Mouse (Mus musculus) embryonic fibroblast, embryonic 13.5 days (primary cell): ENCODE results near the gene Hspg2. TPM values are rescaled to one million over a fixed set of nuclear protein-coding genes. Genes with fewer than 3 reads are reported as not detected.

Experiments
- H3K27ac ChIP-seq: 2 replicates; pipeline ENCODE4 v1.5.1; 2012; ENCODE audit warnings: low read length, control low read depth, inconsistent platforms; ENCODE audit not compliant: insufficient read depth
- H3K4me1 ChIP-seq: 2 replicates; pipeline ENCODE4 v1.6.1; 2011; ENCODE audit warnings: low read length; ENCODE audit not compliant: control insufficient read depth, insufficient read depth
- H3K4me3 ChIP-seq: 2 replicates; pipeline ENCODE4 v1.5.1; 2011; ENCODE audit warnings: mild to moderate bottlenecking, control low read depth, low read length; ENCODE audit not compliant: insufficient read depth
- CTCF ChIP-seq: IDR thresholded peaks from 2 replicates; pipeline ENCODE4 v1.5.1; 2011; ENCODE audit warnings: mild to moderate bottlenecking, control low read depth, low read length, moderate library complexity, borderline replicate concordance; ENCODE audit not compliant: insufficient read depth
- POLR2A ChIP-seq: IDR thresholded peaks from 2 replicates; pipeline ENCODE4 v1.6.1; 2011; ENCODE audit warnings: low read depth, mild to moderate bottlenecking, control low read depth, low read length, moderate library complexity
- polyA plus RNA-seq: library from polyadenylated mRNA; stranded (reverse); fragments of >200 nt; gene quantifications from 2 replicates; pipeline ENCODE4 v1.2.4, GENCODE M21; 2011; ENCODE audit warnings: low read depth; ENCODE audit not compliant: missing spikeins, insufficient read length

Hspg2 gene
- polyA plus RNA-seq, 1 experiment = 271 TPM

GRCm38 (mm10) chr4:137498882-137499583 is 30.5 kb downstream of the Hspg2 start:
- Histone ChIP-seq H3K4me3 (no peak overlapping the region), H3K4me1 (peaks cover 56% of the 10 kb centered on the region), H3K27ac (peak overlapping the region; percentile 92)
- no peak for TF ChIP-seq POLR2A
- TF ChIP-seq CTCF = no peak

GRCm38 (mm10) chr4:137500149-137500548 is 31.6 kb downstream of the Hspg2 start:
- Histone ChIP-seq H3K4me1 (peaks cover 50% of the 10 kb centered on the region), H3K27ac (peak overlapping the region; percentile 92), H3K4me3 (no peak overlapping the region)
- TF ChIP-seq POLR2A = no peak
- no peak for TF ChIP-seq CTCF

GRCm38 (mm10) chr4:137500953-137501352 is 32.4 kb downstream of the Hspg2 start:
- no peak for TF ChIP-seq POLR2A
- no peak for TF ChIP-seq CTCF
- peak overlapping the region; percentile 92 for H3K27ac ChIP-seq
- peaks cover 43% of the 10 kb centered on the region for H3K4me1 ChIP-seq
- H3K4me3 ChIP-seq = no peak overlapping the region

GRCm38 (mm10) chr4:137502183-137502582 is 33.6 kb downstream of the Hspg2 start:
- TF ChIP-seq POLR2A = no peak
- no peak for TF ChIP-seq CTCF
- H3K4me3 ChIP-seq = no peak overlapping the region
- H3K4me1 ChIP-seq = peaks cover 36% of the 10 kb centered on the region
- H3K27ac ChIP-seq = no peak overlapping the region

- TF ChIP-seq CTCF (no peak), POLR2A (no peak)
- H3K27ac ChIP-seq = no peak overlapping the region
- peaks cover 30% of the 10 kb centered on the region for H3K4me1 ChIP-seq
Measured at GRCm38 (mm10) chr4:137502801-137503200, 34.2 kb downstream of the Hspg2 start.

GRCm38 (mm10) chr4:137503509-137503971 is 35.0 kb downstream of the Hspg2 start:
- Histone ChIP-seq H3K4me1 (peaks cover 26% of the 10 kb centered on the region), H3K4me3 (no peak overlapping the region), H3K27ac (no peak overlapping the region)
- no peak for TF ChIP-seq CTCF
- TF ChIP-seq POLR2A = no peak

More at GRCm38 (mm10) chr4:137502801-137503200, 34.2 kb downstream of the Hspg2 start:
- H3K4me3 ChIP-seq = no peak overlapping the region

GRCm38 (mm10) chr4:137506629-137507028 is 38.1 kb downstream of the Hspg2 start:
- Histone ChIP-seq H3K27ac (no peak overlapping the region), H3K4me3 (no peak overlapping the region), H3K4me1 (no peaks in the 10 kb centered on the region; the same call in 1 of the 2 replicates)
- TF ChIP-seq POLR2A (no peak), CTCF (no peak)

- no peaks in the 10 kb centered on the region; the same call in 1 of the 2 replicates for H3K4me1 ChIP-seq
- TF ChIP-seq POLR2A (no peak), CTCF (no peak)
- no peak overlapping the region for H3K4me3 ChIP-seq
- H3K27ac ChIP-seq = peak overlapping the region; percentile 2; the same call in 1 of the 2 replicates
Measured at GRCm38 (mm10) chr4:137509528-137509927, 41.0 kb downstream of the Hspg2 start.

- no peak overlapping the region for H3K27ac ChIP-seq
- H3K4me1 ChIP-seq = no peaks in the 10 kb centered on the region; the same call in 1 of the 2 replicates
- H3K4me3 ChIP-seq = no peak overlapping the region
- no peak for TF ChIP-seq POLR2A
- no peak for TF ChIP-seq CTCF
Measured at GRCm38 (mm10) chr4:137510021-137510696, 41.6 kb downstream of the Hspg2 start.

- Histone ChIP-seq H3K4me3 (no peak overlapping the region), H3K27ac (no peak overlapping the region), H3K4me1 (no peaks in the 10 kb centered on the region; the same call in 1 of the 2 replicates)
- no peak for TF ChIP-seq POLR2A
- no peak for TF ChIP-seq CTCF
Measured at GRCm38 (mm10) chr4:137512897-137513296, 44.3 kb downstream of the Hspg2 start.
